Mouse (Mus musculus) heart, adult 10 weeks (tissue): ENCODE data around the gene Krcc1. TPM values are rescaled to one million over a fixed set of nuclear protein-coding genes. Genes with fewer than 3 reads are reported as not detected.

Source experiments
- polyA plus RNA-seq: library from polyadenylated mRNA; stranded (reverse); fragments of 350-450 nt; fragmentation: Illumina TruSeq; extraction: RNeasy Lipid Tissue Mini Kit (QIAGEN cat#74804); gene quantifications from one replicate; pipeline ENCODE4 v1.2.3, GENCODE M21; 2014; ENCODE audit warnings: low read depth, low replicate concordance

Krcc1 gene
- polyA plus RNA-seq = 77.2 TPM

GRCm38 (mm10) chr6:71271389-71272315 lies at the start of gene Krcc1:
Gene Krcc1 (plus strand): TSS chr6:71271677.

GRCm38 (mm10) chr6:71321826-71322283 lies 50.4 kb downstream of the Krcc1 start, which contains the start of gene Smyd1:
Gene Smyd1 (minus strand): TSS chr6:71322233.

GRCm38 (mm10) chr6:71322491-71322921 lies 51.0 kb downstream of the Krcc1 start, which contains the start of gene Cd8b1:
Gene Cd8b1 (plus strand): TSS chr6:71322788.

Other genes starting within 250 kb of the Krcc1 start
- gene Thnsl2, start 127.2 kb upstream of the Krcc1 start, polyA plus RNA-seq = 7.9 TPM
- gene Fabp1, start 71.8 kb upstream of the Krcc1 start, polyA plus RNA-seq = 9.8 TPM
- gene Smyd1, start 50.6 kb downstream of the Krcc1 start, polyA plus RNA-seq = 343 TPM
- gene Cd8b1, start 51.1 kb downstream of the Krcc1 start, polyA plus RNA-seq = not detected
- 0.18 TPM for gene Cd8a, start 101.8 kb downstream of the Krcc1 start, polyA plus RNA-seq
- 64.2 TPM for gene Rmnd5a, start 169.0 kb downstream of the Krcc1 start, polyA plus RNA-seq
- 22.9 TPM for gene Rnf103, start 222.2 kb downstream of the Krcc1 start, polyA plus RNA-seq